ENCODE assay signal across 9 mouse cellular contexts in genomic region chr11:68902367-68902766, GRCm38 (mm10). TPM values are rescaled to one million over a fixed set of nuclear protein-coding genes. Genes with fewer than 3 reads are reported as not detected.
DNase-seq lines count a peak whose midpoint lies in the region; ATAC-seq and TF ChIP-seq lines count a peak whose summit lies in the region.
"Had no signal": no experiment of that assay in that cellular context is flagged by ENCODE, and none has a peak within 500 bp of the region (broad histone marks: within the 10 kb centered on the region; RNA-seq: fewer than 3 reads in every experiment).

No protein-coding gene starts in this region.

- H3K4me3 ChIP-seq in liver, adult 2 months (ENCODE audit: insufficient read depth, low read depth, low read length) = peak overlapping the region; percentile 89
- H3K4me3 ChIP-seq in embryonic facial prominence, embryonic 13.5 days = peak overlapping the region; percentile 97
- H3K4me3 ChIP-seq in intestine, postnatal 0 days (ENCODE audit: low read depth, low read length) = peak overlapping the region; percentile 74
- H3K4me3 ChIP-seq in neural tube, embryonic 14.5 days (ENCODE audit: low read depth, low read length) = peak overlapping the region; percentile 72

- H3K36me3 ChIP-seq in liver, adult 2 months (ENCODE audit: control insufficient read depth, insufficient read depth, low read length) = peaks cover 35% of the 10 kb centered on the region
- peaks cover 45% of the 10 kb centered on the region for H3K36me3 ChIP-seq in embryonic facial prominence, embryonic 13.5 days
- H3K36me3 ChIP-seq in intestine, postnatal 0 days (ENCODE audit: control insufficient read depth, insufficient read depth) = peaks cover 34% of the 10 kb centered on the region
- H3K36me3 ChIP-seq in neural tube, embryonic 14.5 days (ENCODE audit: control insufficient read depth, insufficient read depth, low read length) = peaks cover 41% of the 10 kb centered on the region

- H3K9ac ChIP-seq in liver, adult 2 months (ENCODE audit: low read depth, low read length) = peak overlapping the region; percentile 69
- H3K9ac ChIP-seq in embryonic facial prominence, embryonic 13.5 days = peak overlapping the region; percentile 100
- peak overlapping the region; percentile 94 for H3K9ac ChIP-seq in intestine, postnatal 0 days (ENCODE audit: low read depth, low read length)
- H3K9ac ChIP-seq in neural tube, embryonic 14.5 days (replicated peaks; ENCODE audit: low read depth, low read length) = peak overlapping the region; percentile 76

- ATAC-seq in embryonic facial prominence, embryonic 13.5 days (ENCODE audit: insufficient number of reproducible peaks, insufficient read depth, low FRiP score, low TSS enrichment, low read depth) = no peak
- no peak for ATAC-seq in intestine, postnatal 0 days
- ATAC-seq in neural tube, embryonic 14.5 days (ENCODE audit: low read depth) = no peak

- H3K4me2 ChIP-seq in embryonic facial prominence, embryonic 13.5 days = peak overlapping the region; percentile 74
- peak overlapping the region; percentile 77 for H3K4me2 ChIP-seq in intestine, postnatal 0 days (replicated peaks; ENCODE audit: low read depth)
- H3K4me2 ChIP-seq in neural tube, embryonic 14.5 days (ENCODE audit: low read depth, low read length) = peak overlapping the region; percentile 62

- peaks cover 2% of the 10 kb centered on the region; the same call in 1 of the 2 replicates for H3K4me1 ChIP-seq in liver, adult 2 months (ENCODE audit: control insufficient read depth, insufficient read depth, low read length)
- peaks cover 11% of the 10 kb centered on the region for H3K4me1 ChIP-seq in embryonic facial prominence, embryonic 13.5 days
- 0 out of 2 replicates have a peak, but pooled peaks cover 3% of the 10 kb centered on the region for H3K4me1 ChIP-seq in intestine, postnatal 0 days (replicated peaks; ENCODE audit: control insufficient read depth, insufficient read depth, low read length)
- peaks cover 7% of the 10 kb centered on the region for H3K4me1 ChIP-seq in neural tube, embryonic 14.5 days (ENCODE audit: control insufficient read depth, insufficient read depth, low read length)

- H3K9me3 ChIP-seq in embryonic facial prominence, embryonic 13.5 days = no peaks in the 10 kb centered on the region
- no peaks in the 10 kb centered on the region for H3K9me3 ChIP-seq in intestine, postnatal 0 days (ENCODE audit: control insufficient read depth)
- no peaks in the 10 kb centered on the region for H3K9me3 ChIP-seq in neural tube, embryonic 14.5 days (ENCODE audit: control insufficient read depth, low read length)

- no peak for DNase-seq in liver, adult 2 months (ENCODE audit: extremely low read depth, low read depth, low spot score)
- no peak for DNase-seq in liver
- DNase-seq in adrenal gland, adult (ENCODE audit: inconsistent age in 2 of 2, low spot score in 1 of 2) = no peak
- DNase-seq in T-cell, adult 2 months (ENCODE audit: low spot score) = no peak
- no peak for DNase-seq in layer of hippocampus, adult 8-10 months (ENCODE audit: low spot score in 2 of 2)
- DNase-seq: kidney, postnatal 36 days had no signal

- no peak for TF ChIP-seq POLR2A in liver, adult 2 months (IDR thresholded peaks at IDR 0.05; ENCODE audit: extremely low read depth, insufficient read depth, low read length)

- no peak for TF ChIP-seq CTCF in liver, adult 2 months (IDR thresholded peaks at IDR 0.05; ENCODE audit: low read depth, low read length)
- TF ChIP-seq CTCF in intestine, postnatal 0 days (IDR thresholded peaks at IDR 0.05; ENCODE audit: low read depth) = no peak

- H3K27ac ChIP-seq in liver, adult 2 months (replicated peaks; ENCODE audit: insufficient read depth, low read depth, low read length) = no peak overlapping the region
- H3K27ac ChIP-seq in embryonic facial prominence, embryonic 13.5 days = peak overlapping the region; percentile 94
- no peak overlapping the region for H3K27ac ChIP-seq in intestine, postnatal 0 days (ENCODE audit: low read depth, low read length)
- no peak overlapping the region for H3K27ac ChIP-seq in neural tube, embryonic 14.5 days (ENCODE audit: low read depth, low read length)

- no peaks in the 10 kb centered on the region for H3K27me3 ChIP-seq in liver, adult 2 months (ENCODE audit: control insufficient read depth, insufficient read depth, low read length)
- peaks cover 7% of the 10 kb centered on the region for H3K27me3 ChIP-seq in embryonic facial prominence, embryonic 13.5 days
- no peaks in the 10 kb centered on the region for H3K27me3 ChIP-seq in intestine, postnatal 0 days (replicated peaks; ENCODE audit: control insufficient read depth, insufficient read depth, low read length)
- no peaks in the 10 kb centered on the region for H3K27me3 ChIP-seq in neural tube, embryonic 14.5 days (ENCODE audit: control insufficient read depth, insufficient read depth, low read length)

- 4% methylated on average over 11 of the region's 11 CpGs for WGBS in liver, adult 2 months
- 5% methylated on average over 11 of the region's 11 CpGs for WGBS in embryonic facial prominence, embryonic 13.5 days
- WGBS in intestine, postnatal 0 days = 2% methylated on average over 11 of the region's 11 CpGs
- 2% methylated on average over 11 of the region's 11 CpGs for WGBS in neural tube, embryonic 14.5 days

- H3K79me2 ChIP-seq in liver, adult 2 months (ENCODE audit: control insufficient read depth, insufficient read depth, low read length) = no peaks in the 10 kb centered on the region

RNA-seq across cellular contexts. Expression of gene Rpl26, which starts 1.0 kb away (rescaled TPM):
- 1,005 and 1,133 TPM in 2 replicates for total RNA-seq in liver, adult 2 months (2014; rRNA removed)
- polyA plus RNA-seq in liver, adult 2 months (2012; rRNA removed) = 292 and 293 TPM in 2 replicates
- polyA plus RNA-seq in embryonic facial prominence, embryonic 13.5 days (2015; fragmentation: Nextera tagmentation; extraction: Ambion mirVana) = 1,181 and 1,252 TPM in 2 replicates
- polyA plus RNA-seq in intestine, postnatal 0 days (2015; fragmentation: Nextera tagmentation; extraction: Ambion mirVana) = 623 and 626 TPM in 2 replicates
- polyA plus RNA-seq in neural tube, embryonic 14.5 days (2014; fragmentation: Nextera tagmentation; extraction: Ambion mirVana) = 594 and 606 TPM in 2 replicates
- total RNA-seq in layer of hippocampus, adult 8-10 months (2022) = 100 to 1,000 TPM; 779 to 924 (median 859) TPM

RNA-seq across cellular contexts. Expression of gene Rnf222, which starts 14.0 kb away (rescaled TPM):
- under 0.01 and 0.07 TPM in 2 replicates for total RNA-seq in liver, adult 2 months (2014; rRNA removed)
- polyA plus RNA-seq in liver, adult 2 months (2012; rRNA removed) = 0.11 TPM in 1 of 2 replicates, not detected in the other
- polyA plus RNA-seq in embryonic facial prominence, embryonic 13.5 days (2015; fragmentation: Nextera tagmentation; extraction: Ambion mirVana) = 0.26 and 0.30 TPM in 2 replicates
- polyA plus RNA-seq in intestine, postnatal 0 days (2015; fragmentation: Nextera tagmentation; extraction: Ambion mirVana) = 0.04 and 0.13 TPM in 2 replicates
- polyA plus RNA-seq in neural tube, embryonic 14.5 days (2014; fragmentation: Nextera tagmentation; extraction: Ambion mirVana) = not detected in 2 replicates
- not detected for total RNA-seq in layer of hippocampus, adult 8-10 months (2022)

RNA-seq across cellular contexts. Expression of gene Odf4, which starts 24.5 kb away (rescaled TPM):
- total RNA-seq in liver, adult 2 months (2014; rRNA removed) = not detected in 2 replicates
- not detected in 2 replicates for polyA plus RNA-seq in liver, adult 2 months (2012; rRNA removed)
- not detected in 2 replicates for polyA plus RNA-seq in embryonic facial prominence, embryonic 13.5 days (2015; fragmentation: Nextera tagmentation; extraction: Ambion mirVana)
- not detected in 2 replicates for polyA plus RNA-seq in intestine, postnatal 0 days (2015; fragmentation: Nextera tagmentation; extraction: Ambion mirVana)
- polyA plus RNA-seq in neural tube, embryonic 14.5 days (2014; fragmentation: Nextera tagmentation; extraction: Ambion mirVana) = 0.89 and 1.3 TPM in 2 replicates
- under 1 TPM in 3 of 4 experiments, not detected in 1; 0.32 to 0.58 (median 0.45) TPM for total RNA-seq in layer of hippocampus, adult 8-10 months (2022)

RNA-seq across cellular contexts. Expression of gene Ndel1, which starts 30.7 kb away (rescaled TPM):
- total RNA-seq in liver, adult 2 months (2014; rRNA removed) = 41.3 and 45.8 TPM in 2 replicates
- 27.5 and 33.8 TPM in 2 replicates for polyA plus RNA-seq in liver, adult 2 months (2012; rRNA removed)
- 90.9 and 97.2 TPM in 2 replicates for polyA plus RNA-seq in embryonic facial prominence, embryonic 13.5 days (2015; fragmentation: Nextera tagmentation; extraction: Ambion mirVana)
- polyA plus RNA-seq in intestine, postnatal 0 days (2015; fragmentation: Nextera tagmentation; extraction: Ambion mirVana) = 63.6 and 67.6 TPM in 2 replicates
- 96.3 and 109 TPM in 2 replicates for polyA plus RNA-seq in neural tube, embryonic 14.5 days (2014; fragmentation: Nextera tagmentation; extraction: Ambion mirVana)
- total RNA-seq in layer of hippocampus, adult 8-10 months (2022) = 100 to 1,000 TPM in 1 of 4 experiments, 10 to 100 TPM in 3; 78.3 to 104 (median 86.6) TPM

RNA-seq across cellular contexts. Expression of gene Arhgef15, which starts 54.9 kb away (rescaled TPM):
- 2.4 and 3.2 TPM in 2 replicates for total RNA-seq in liver, adult 2 months (2014; rRNA removed)
- 11.7 and 14.8 TPM in 2 replicates for polyA plus RNA-seq in liver, adult 2 months (2012; rRNA removed)
- 6.7 and 7.2 TPM in 2 replicates for polyA plus RNA-seq in embryonic facial prominence, embryonic 13.5 days (2015; fragmentation: Nextera tagmentation; extraction: Ambion mirVana)
- 2.6 and 3.4 TPM in 2 replicates for polyA plus RNA-seq in intestine, postnatal 0 days (2015; fragmentation: Nextera tagmentation; extraction: Ambion mirVana)
- polyA plus RNA-seq in neural tube, embryonic 14.5 days (2014; fragmentation: Nextera tagmentation; extraction: Ambion mirVana) = 20.4 and 24.7 TPM in 2 replicates
- total RNA-seq in layer of hippocampus, adult 8-10 months (2022) = 10 to 100 TPM in 3 of 4 experiments, 1 to 10 TPM in 1; 9.1 to 16.5 (median 12.0) TPM
